ENCODE assay signal across 1 mouse cellular context in the genomic region with DNA sequence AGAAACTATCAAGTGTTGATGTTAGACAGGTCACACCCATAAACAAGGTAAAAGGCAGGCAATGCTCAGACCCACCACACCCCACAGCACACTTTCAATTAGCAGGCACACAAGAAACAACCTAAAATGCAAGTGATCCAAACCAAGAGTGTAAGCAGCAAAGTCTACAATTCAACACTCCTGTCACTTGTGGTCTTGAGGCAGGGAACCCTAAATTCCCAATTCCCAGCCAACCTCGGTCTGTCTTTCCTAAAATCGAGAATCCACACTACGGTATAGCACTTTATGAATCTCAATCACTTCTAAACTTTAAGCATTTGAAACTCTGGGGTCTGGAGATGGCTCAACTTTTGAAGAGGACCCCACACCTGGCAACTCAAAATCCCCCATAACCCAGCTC.
TF ChIP-seq lines count a peak whose summit lies in the region.

No protein-coding gene starts in this region.

TF ChIP-seq in CH12.LX, 34 proteins besides CTCF, POLR2A, EP300 and RAD21:
- no peak for TF ChIP-seq MAFK (IDR thresholded peaks at IDR 0.05; ENCODE audit: insufficient replicate concordance, low read length)
- no peak for TF ChIP-seq USF2 (conservative IDR thresholded peaks at IDR 0.05; ENCODE audit: low read depth, low read length)
- TF ChIP-seq ZMIZ1 (IDR thresholded peaks at IDR 0.05; ENCODE audit: low read depth, low read length), result peak; percentile 52; the same call in 1 of the 2 replicates
- TF ChIP-seq NRF1 (IDR thresholded peaks at IDR 0.05; ENCODE audit: low read depth, low read length), result no peak
- TF ChIP-seq MXI1 (IDR thresholded peaks at IDR 0.05; ENCODE audit: low read depth, low read length), result no peak
- no peak for TF ChIP-seq JUND (conservative IDR thresholded peaks at IDR 0.05; ENCODE audit: low read depth, low read length)
